Mouse (Mus musculus) heart, adult 8-10 months (tissue): ENCODE results near the gene Stk38. TPM values are rescaled to one million over a fixed set of nuclear protein-coding genes. Genes with fewer than 3 reads are reported as not detected.
"Not testable (repeated sequence)": the region's sequence is repeated elsewhere in the genome, so short reads cannot be mapped to it uniquely, and the experiment has no call there.

Experiments
- DNase-seq: peaks from one replicate; pipeline ENCODE4 v3.0.0; 2022; ENCODE audit warnings: low spot score
- total RNA-seq, 4 experiments: library from RNA; stranded (reverse); gene quantifications; 2 replicates each; pipeline ENCODE4 v1.2.4; 2022

Gene Stk38
- 10 to 100 TPM; 26.4 to 31.4 (median 29.0) TPM for total RNA-seq

- peak; percentile 93 for DNase-seq
These were observed at the start of gene Stk38 for GRCm38 (mm10) chr17:29007641-29008325. Gene Stk38, minus strand, starts transcription at chr17:29007995.

DNA sequence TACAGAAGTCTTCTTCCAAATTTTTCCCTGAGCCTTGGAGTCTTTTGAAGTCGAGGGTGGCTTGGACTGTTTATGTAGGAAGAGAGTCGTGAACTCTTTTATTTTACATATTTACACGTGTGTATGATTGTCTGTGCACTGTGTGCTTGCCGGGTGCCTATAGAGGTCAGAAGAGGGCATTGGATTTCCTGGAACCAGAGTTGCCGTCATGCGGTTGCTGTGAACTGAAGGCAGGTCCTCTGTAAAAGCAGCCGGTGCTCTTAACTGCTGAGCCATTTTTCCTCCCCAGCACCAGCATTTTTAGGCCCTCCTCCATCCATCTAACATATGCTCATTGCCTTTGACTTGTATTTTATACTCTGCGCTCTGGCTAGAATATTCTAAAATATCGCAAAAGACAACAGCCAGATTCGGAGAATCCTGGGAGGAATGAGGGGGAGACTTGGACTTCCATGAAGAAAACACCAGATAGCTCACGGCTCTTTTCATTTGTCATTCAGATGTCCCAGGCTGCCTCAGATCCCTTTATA, 49.6 kb upstream of the Stk38 start:
- DNase-seq = no peak

GRCm38 (mm10) chr17:29056699-29057151, 48.9 kb upstream of the Stk38 start:
- DNase-seq = no peak

DNA sequence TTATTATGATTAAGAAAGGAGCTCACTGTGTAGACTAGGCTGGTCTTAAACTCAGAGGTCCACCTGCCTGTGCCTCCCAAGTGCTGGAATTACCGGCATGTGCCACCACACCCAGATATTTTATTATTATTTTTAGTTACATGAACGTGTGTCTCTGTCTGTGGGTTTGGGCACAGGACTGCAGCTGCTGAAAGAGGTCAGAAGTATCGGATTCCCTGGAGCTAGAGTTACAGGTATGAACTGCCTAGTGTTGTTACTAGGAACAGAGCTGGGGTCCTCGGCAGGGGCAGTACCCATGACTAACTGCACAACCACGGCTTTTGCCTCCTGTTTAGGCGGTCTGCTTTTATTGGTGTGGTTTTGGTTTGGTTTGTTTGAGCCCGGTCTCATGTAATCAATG, 48.4 kb upstream of the Stk38 start:
- DNase-seq = no peak

- no peak for DNase-seq
These were observed 47.8 kb upstream of the Stk38 start for GRCm38 (mm10) chr17:29055586-29055985.

DNA sequence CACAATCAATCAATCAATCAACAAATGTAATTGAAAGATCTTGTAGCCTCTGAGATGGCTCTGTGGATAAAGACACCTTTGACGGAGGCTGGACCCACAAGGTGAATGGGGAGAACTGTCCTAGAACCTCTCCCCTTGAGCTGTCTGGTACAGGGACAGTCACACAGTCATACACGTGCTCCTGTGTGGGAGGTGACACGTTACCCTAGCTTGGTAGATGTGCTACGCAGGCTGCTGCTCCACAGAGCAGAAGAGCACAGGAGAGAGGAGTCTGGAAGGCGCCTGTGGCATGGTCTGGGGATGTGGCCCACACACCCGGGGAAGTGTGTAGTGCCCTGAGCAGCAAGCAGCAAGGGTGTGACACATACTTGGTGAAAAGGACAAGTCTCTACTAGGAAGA, 46.6 kb upstream of the Stk38 start:
- no peak for DNase-seq

- DNase-seq = peak; percentile 85
These were observed 46.0 kb upstream of the Stk38 start for GRCm38 (mm10) chr17:29053841-29054240.

DNA sequence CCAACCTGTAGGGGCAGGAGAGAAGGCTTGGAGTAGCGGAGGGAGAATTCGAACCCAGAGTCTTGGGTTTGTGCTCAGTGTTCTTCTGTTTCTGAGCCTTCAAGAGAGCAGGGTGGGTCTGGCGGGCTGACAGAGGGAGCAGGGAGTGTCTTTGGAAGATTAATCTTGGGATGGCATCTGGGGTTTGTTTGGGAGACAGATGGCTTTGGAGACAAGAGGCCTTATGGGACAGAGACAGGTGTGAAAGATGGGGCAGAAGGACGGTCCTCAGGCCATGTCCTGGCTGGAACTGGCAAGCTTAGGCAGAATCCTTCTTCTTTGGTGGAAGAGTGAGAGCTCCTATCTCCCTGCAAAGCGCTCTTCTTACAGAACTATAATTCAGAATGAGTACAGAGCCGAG, 45.3 kb upstream of the Stk38 start:
- no peak for DNase-seq

DNA sequence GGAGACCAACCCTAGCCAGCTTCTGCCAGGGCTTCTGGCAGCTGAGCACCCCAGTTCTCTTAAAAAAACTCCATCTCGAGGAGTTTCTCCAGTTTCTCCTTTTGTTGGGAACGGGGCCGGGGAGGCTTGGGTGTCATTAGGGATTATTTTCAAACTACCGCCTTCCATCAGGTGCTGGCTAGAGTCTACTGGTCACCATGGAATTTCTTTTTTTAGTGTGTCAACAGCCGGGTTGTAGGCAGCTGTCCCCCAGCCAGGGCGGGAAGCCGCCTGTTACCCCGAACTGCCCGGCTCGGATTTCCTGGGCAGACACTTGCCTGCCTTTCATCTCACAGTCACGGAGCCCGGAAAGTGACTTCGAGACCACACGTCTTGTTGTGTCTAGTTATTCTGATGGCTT, 43.0 kb upstream of the Stk38 start:
- no peak for DNase-seq

DNA sequence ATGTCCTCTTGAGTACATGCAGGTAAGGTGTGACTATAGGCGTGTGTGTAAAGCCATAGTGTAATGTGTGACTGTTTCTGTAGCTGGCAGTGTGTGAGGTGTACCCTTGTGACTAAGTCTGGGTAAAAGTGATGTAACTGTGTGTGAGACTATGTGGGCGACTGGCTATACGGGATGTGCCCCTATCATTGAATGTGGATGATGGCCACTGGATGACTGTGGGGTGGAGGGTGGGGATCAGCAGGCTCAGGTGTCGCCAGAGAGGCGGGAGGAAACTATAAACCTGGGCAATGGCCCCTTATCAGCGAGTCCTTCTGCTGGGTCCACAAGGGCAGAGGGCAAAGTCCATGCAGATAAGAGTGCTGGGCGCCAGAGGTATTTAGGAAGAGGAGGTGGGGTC, 42.1 kb upstream of the Stk38 start:
- DNase-seq = no peak

- no peak for DNase-seq
These were observed 41.7 kb upstream of the Stk38 start for GRCm38 (mm10) chr17:29049508-29049889.

- DNase-seq = peak; percentile 87
These were observed 41.1 kb upstream of the Stk38 start for GRCm38 (mm10) chr17:29048748-29049507.

- no peak for DNase-seq
These were observed 40.1 kb upstream of the Stk38 start for GRCm38 (mm10) chr17:29047697-29048514.

DNA sequence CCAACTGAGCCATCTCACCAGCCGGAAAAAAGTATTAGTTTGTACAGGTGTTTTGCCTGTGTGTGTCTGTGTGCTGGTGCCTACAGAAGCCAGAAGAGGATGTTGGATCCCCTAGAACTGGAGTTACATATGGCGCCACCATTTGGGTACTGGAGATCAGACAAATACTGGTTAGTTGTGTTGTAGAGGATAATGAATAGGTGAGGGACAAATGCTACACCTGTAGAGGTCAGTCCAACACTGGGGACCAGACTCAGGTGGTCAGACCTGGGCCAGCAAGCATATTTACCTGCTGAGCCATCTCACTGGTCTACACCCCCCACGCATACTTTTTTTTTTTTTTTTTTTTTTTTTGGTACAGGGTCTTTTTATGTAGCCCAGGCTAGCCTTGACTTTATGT, 39.1 kb upstream of the Stk38 start:
- no peak for DNase-seq

- DNase-seq = no peak
These were observed 38.1 kb upstream of the Stk38 start for GRCm38 (mm10) chr17:29045741-29046530.

DNA sequence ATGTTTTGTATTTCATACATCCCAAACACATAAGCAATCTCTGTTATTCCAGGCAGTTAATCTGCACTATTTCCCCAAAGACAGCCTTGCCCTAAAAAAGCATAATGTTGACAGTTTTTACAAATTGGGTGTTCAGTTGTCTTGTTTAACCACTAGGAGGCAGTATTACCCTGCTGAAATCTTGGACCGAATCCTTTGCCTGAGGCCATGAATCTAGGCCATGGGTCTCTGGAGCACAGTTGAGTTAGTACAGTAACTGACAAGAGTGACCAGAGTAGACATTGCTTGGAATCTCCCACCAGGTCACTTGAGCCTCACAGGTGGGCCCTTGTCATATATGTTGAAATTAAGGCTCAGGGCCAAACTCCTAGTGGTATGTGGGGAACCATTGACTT, 37.1 kb upstream of the Stk38 start:
- DNase-seq = no peak

DNA sequence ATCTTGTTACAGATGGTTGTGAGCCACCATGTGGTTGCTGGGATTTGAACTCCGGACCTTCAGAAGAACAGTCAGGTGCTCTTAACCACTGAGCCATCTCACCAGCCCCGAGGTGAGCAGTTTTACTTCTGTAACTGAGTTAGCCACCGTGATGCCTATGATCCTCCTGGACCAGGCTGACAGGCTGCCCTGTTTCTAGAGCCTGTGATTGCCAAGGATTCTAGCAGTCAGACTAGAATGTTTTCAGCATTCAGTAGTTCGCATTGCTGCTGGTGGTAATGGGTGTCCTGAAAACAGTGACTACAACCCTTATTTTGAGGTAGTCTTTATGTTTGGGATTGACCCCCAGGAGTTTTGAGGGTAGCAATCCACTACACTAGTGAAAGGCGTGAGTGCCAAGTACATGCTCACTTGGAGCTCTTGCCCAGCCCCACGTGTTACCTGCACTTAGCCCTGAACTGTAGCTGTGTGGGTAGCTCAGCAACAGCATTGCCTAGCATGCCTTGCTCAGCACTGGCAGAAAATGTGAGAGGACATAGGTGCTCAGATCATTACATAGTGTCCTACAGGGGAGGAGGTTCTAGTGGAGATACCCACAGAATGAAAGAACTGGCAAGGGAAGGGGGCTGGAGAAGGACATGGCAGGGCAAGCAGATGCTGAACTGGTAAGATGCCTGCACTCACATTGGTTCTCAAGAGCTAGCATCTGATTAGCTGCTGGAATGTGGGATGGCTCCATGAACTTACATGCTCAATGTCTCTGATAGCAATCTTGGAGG, 36.5 kb upstream of the Stk38 start:
- no peak for DNase-seq

GRCm38 (mm10) chr17:29043583-29043982, 35.8 kb upstream of the Stk38 start:
- no peak for DNase-seq

DNA sequence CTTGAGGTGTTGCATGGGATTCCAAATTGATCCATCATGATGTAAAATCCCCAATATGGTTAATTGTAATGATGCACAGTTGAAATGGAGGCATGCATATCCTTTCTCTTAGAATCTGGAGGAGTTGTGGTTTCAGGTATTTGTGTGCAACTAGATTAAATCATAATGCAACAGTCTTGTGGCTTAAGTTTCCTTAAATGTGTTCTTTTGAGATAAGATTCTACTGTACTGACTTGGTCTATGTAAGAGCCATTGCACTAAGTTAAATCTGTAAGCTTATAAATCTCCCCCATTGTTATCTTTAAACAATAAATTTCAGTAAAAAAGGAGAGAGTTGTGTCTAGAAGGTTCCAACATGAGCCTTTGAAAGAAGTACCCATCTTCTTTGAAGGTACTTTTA, 34.8 kb upstream of the Stk38 start:
- no peak for DNase-seq

DNA sequence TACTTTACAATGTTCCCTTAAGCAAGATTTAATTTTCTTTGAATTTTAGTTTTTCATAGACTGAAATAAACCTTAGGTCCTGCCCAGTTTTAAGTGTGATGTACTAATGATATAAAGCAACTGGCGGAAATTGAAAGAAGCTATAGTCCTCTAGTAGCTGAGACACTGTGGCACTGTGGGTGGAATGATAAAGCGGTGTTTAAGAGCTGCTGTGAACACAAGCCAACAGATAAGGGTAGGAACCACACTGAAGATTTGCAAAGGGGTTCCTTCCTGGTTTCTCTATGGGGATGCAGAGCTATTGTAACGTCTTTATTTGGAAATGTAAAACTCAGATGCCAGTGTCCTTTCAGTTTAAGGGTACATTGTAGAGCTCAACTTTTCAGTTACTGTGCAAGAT, 33.8 kb upstream of the Stk38 start:
- not testable (repeated sequence) for DNase-seq

DNA sequence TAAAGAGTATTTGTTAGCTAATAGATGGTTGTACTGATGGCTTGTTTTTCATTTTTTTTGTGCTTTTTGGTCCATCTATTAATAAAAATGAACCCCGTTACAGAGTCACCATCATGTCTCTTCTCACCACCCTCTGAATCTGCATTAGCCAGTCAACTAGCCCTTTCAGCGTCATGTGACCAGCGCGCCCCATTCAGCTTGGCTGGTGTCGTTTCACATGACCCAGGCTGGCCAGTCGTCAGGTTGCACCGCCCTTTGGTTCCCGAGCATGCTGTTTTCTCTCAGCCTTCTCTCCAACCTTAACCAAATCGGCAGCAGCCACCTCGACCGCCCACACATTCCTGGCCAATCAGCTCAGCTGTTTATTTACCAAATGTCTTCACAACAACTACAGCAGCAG, 31.6 kb upstream of the Stk38 start:
- no peak for DNase-seq
